Mouse (Mus musculus) ES-E14 (cell line): ENCODE measurements at regions not wholly inside any gene's neighbourhood (a gene's known extent, or its start where the extent isn't known, plus 50 kb on each side); places are given as distances from the start of the nearest gene placed in this dataset.

Source experiments
- DNase-seq: peaks from one replicate; pipeline ENCODE4 v3.0.0-alpha.2; 2013; ENCODE audit warnings: low read depth, low spot score
- H3K27ac ChIP-seq: 2 replicates; pipeline ENCODE4 v1.5.1; 2012; ENCODE audit warnings: low read depth, mild to moderate bottlenecking, low read length, moderate library complexity, mixed read lengths; ENCODE audit not compliant: poor library complexity, insufficient read depth, severe bottlenecking
- H3K36me3 ChIP-seq: 2 replicates; pipeline ENCODE4 v1.6.1; 2012; ENCODE audit warnings: mild to moderate bottlenecking, low read length, moderate library complexity, mixed read lengths; ENCODE audit not compliant: control insufficient read depth, poor library complexity, insufficient read depth, severe bottlenecking
- H3K4me1 ChIP-seq, 2 experiments: fragments of 150-350 bp in 1 of 2; sonication (generic) in 1 of 2; 2 replicates each; pipeline ENCODE4 v1.6.1; 2012; ENCODE audit warnings: low read length in 2 of 2, mild to moderate bottlenecking in 1 of 2, mixed read lengths in 1 of 2; ENCODE audit not compliant: control insufficient read depth in 2 of 2, insufficient read depth in 2 of 2, poor library complexity in 1 of 2
- H3K4me3 ChIP-seq, 2 experiments: fragments of 150-350 bp in 1 of 2; sonication (generic) in 1 of 2; 2 replicates each; pipeline ENCODE4 v1.5.1; 2012; ENCODE audit warnings: low read length in 2 of 2, low read depth in 1 of 2, mild to moderate bottlenecking in 1 of 2, mixed read lengths in 1 of 2; ENCODE audit not compliant: insufficient read depth in 1 of 2, poor library complexity in 1 of 2, severe bottlenecking in 1 of 2
- H3K9ac ChIP-seq: 2 replicates; pipeline ENCODE4 v1.6.1; 2012; ENCODE audit warnings: low read depth, mild to moderate bottlenecking, low read length, mixed read lengths; ENCODE audit not compliant: poor library complexity, insufficient read depth, severe bottlenecking
- H3K9me3 ChIP-seq: fragments of 150-350 bp; sonication (generic); 2 replicates; pipeline ENCODE4 v1.6.1; 2012; ENCODE audit warnings: low read depth, mild to moderate bottlenecking, low read length; ENCODE audit not compliant: control insufficient read depth, insufficient read depth
- CHD2 ChIP-seq: IDR thresholded peaks from 2 replicates; pipeline ENCODE4 v1.6.1; 2014; ENCODE audit warnings: mild to moderate bottlenecking, low read depth, low read length, inconsistent platforms
- HCFC1 ChIP-seq: IDR thresholded peaks from 2 replicates; pipeline ENCODE4 v1.6.1; 2012; ENCODE audit warnings: low read length, inconsistent platforms, borderline replicate concordance; ENCODE audit not compliant: insufficient read depth
- MAFK ChIP-seq: IDR thresholded peaks from 2 replicates; pipeline ENCODE4 v1.6.1; 2014; ENCODE audit warnings: mild to moderate bottlenecking, low read depth, low read length, inconsistent platforms; ENCODE audit not compliant: insufficient read depth
- ZC3H11A ChIP-seq: IDR thresholded peaks from 2 replicates; pipeline ENCODE4 v1.6.1; 2012; ENCODE audit warnings: low read depth, mild to moderate bottlenecking, inconsistent platforms, low read length, borderline replicate concordance
- ZNF384 ChIP-seq: IDR thresholded peaks from 2 replicates; pipeline ENCODE4 v1.6.1; 2012; ENCODE audit warnings: low read depth, low read length, inconsistent platforms
- in situ Hi-C, 2 experiments: fragments of 600-800 bp; cut with MboI; formaldehyde crosslinking; loops; one replicate each; pipeline ENCODE4 v1.15.1; 2025; ENCODE audit warnings: low sequenced_read_pairs in 2 of 2, inconsistent platforms in 1 of 2; ENCODE audit not compliant: unreplicated experiment in 2 of 2

DNA sequence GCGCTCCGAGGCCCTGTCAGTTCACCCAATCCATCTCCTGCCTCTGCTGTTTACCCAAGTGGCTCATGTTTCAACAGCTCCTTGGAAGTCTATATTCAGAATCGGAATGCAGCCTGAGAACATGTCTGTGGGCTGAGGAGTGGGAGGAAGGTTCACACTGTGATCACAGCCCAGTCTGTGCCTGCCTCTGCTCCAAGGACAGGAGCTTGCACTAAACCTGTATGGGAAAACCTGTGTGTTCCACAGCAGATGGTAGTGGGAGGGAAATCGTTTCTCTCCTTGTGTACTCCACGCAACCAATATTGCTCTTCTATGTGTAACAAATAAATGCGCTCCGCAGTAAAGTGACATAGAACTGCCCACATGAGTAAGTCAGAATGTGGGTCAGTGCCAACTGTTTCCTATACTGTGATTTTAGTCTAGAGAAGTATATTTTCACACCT, 514.0 kb upstream of the Epha7 start:
- DNase-seq: no peak
- Histone ChIP-seq H3K4me3 (no peak overlapping the region), H3K9me3 (no peaks in the 10 kb centered on the region), H3K27ac (no peak overlapping the region), H3K9ac (no peak overlapping the region), H3K4me1 (no peaks in the 10 kb centered on the region), H3K36me3 (no peaks in the 10 kb centered on the region)
- in situ Hi-C loops: no loop called here
- TF ChIP-seq CHD2 (no peak), HCFC1 (no peak), MAFK (no peak), ZNF384 (no peak), ZC3H11A (no peak)

DNA sequence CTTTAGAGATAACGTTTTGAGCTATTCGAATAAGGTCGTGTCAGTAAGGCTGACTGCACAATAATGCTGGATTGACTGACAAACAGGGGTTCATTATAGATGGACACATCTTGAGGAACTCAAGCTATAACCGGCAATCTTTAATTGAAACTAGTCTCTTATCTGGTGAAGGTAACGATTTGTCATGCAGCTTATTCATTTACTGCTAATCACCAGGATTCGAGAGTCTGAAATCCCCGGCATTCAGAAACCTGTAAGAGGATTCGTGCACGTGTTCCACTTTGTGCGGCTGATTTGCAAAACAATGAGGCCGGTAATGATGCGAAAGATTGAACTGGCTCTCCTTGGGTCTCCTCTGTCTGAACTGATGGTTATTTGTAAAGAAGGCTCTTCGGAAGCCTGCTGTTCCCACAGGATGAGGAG, 512.9 kb upstream of the Epha7 start:
- Histone ChIP-seq H3K9ac (no peak overlapping the region), H3K27ac (no peak overlapping the region), H3K4me3 (no peak overlapping the region), H3K36me3 (no peaks in the 10 kb centered on the region), H3K9me3 (no peaks in the 10 kb centered on the region), H3K4me1 (no peaks in the 10 kb centered on the region)
- in situ Hi-C loops: no loop called here
- TF ChIP-seq CHD2 (no peak), ZNF384 (no peak), HCFC1 (no peak), ZC3H11A (no peak), MAFK (no peak)
- peak; percentile 47 for DNase-seq

DNA sequence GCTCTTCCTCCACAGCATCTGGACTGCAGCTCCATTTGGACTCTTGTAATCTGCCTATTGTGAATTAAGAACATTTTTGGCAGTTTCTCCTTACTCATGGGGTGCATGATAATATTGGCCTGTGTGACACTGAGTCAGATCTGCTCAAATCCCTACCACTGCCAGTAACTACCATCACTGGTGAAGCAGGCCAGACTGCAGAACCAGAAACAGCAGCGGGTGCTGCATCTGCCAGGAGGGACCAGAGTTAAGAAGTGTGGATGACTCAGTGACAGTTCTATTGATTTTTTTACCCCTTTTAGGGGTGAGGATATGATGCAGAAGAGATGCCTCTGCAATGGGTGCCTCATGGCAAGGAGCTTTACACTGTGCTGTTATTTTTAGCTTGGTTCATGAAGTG, 511.2 kb upstream of the Epha7 start:
- in situ Hi-C loops: no loop called here
- Histone ChIP-seq H3K36me3 (no peaks in the 10 kb centered on the region), H3K27ac (no peak overlapping the region), H3K9me3 (no peaks in the 10 kb centered on the region), H3K4me3 (no peak overlapping the region), H3K9ac (no peak overlapping the region), H3K4me1 (no peaks in the 10 kb centered on the region)
- no peak for DNase-seq
- TF ChIP-seq ZC3H11A: no peak
- no peak for TF ChIP-seq MAFK
- TF ChIP-seq CHD2: no peak
- no peak for TF ChIP-seq ZNF384
- no peak for TF ChIP-seq HCFC1

DNA sequence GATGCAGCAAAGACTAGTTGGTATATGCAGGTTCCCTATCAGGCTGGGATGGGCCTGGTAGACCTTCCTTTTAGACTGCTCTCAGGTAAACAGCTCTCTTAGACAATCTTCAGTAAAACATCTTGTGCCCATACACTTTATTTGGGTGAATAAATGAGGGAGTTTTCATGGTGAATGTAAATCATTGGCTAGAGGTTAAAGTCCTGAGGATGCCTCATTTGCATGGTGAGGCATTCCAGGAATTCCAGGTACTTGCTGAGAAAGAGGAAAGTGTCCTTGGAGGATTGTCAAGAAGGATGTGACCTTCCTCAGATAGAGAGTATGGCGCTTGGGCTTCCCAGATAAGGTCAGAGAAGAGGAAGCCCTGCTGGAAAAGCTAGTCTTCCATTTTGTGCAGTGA, 481.9 kb upstream of the Epha7 start:
- no peak for TF ChIP-seq MAFK
- TF ChIP-seq CHD2: no peak
- TF ChIP-seq HCFC1: no peak
- no peak for TF ChIP-seq ZC3H11A
- TF ChIP-seq ZNF384: no peak
- Histone ChIP-seq H3K36me3 (no peaks in the 10 kb centered on the region), H3K9ac (no peak overlapping the region), H3K4me3 (no peak overlapping the region), H3K9me3 (no peaks in the 10 kb centered on the region), H3K27ac (no peak overlapping the region), H3K4me1 (no peaks in the 10 kb centered on the region)
- DNase-seq: no peak
- in situ Hi-C loops: no loop called here

DNA sequence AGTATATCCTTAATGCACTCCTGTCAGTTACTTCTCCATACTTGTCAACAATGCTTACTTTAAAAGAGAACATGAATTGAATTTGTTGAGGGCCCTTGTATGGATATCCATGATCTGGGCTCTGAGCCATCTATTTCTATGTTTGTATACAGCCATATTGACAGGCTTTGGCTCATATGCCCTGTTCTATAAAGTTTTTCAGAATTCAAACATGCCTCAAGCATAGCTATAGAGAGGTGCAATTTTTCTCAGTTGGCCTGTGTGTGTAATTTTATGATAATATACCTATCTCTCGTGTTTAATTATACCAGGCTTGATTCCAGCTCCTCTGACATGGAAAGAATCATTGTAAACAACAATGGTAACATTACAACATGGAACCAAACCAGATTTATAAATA, 448.4 kb upstream of the Epha7 start:
- DNase-seq: no peak
- no peak for TF ChIP-seq CHD2
- TF ChIP-seq ZC3H11A: no peak
- no peak for TF ChIP-seq MAFK
- no peak for TF ChIP-seq HCFC1
- TF ChIP-seq ZNF384: no peak
- in situ Hi-C loops: no loop called here
- Histone ChIP-seq H3K9ac (no peak overlapping the region), H3K27ac (no peak overlapping the region), H3K4me1 (no peaks in the 10 kb centered on the region), H3K36me3 (no peaks in the 10 kb centered on the region), H3K9me3 (no peaks in the 10 kb centered on the region), H3K4me3 (no peak overlapping the region)
